Mouse (Mus musculus): ENCODE results near the gene Zfp385a.

GRCm38 (mm10) chr15:103382795-103383406, 43.0 kb upstream of the Zfp385a start:
- TF ChIP-seq CTCF (IDR thresholded peaks at IDR 0.05 in 2 of 3, conservative IDR thresholded peaks at IDR 0.05 in 1 of 3; ENCODE audit: control insufficient read depth in 1 of 3, insufficient read depth in 1 of 3, low read depth in 2 of 3, low read length in 3 of 3, poor library complexity in 1 of 3, severe bottlenecking in 1 of 3), result no peak
- TF ChIP-seq GABPA (IDR thresholded peaks at IDR 0.05; ENCODE audit: low read depth, low read length), result no peak
- TF ChIP-seq POLR2A (IDR thresholded peaks at IDR 0.05; ENCODE audit: control insufficient read depth in 1 of 2, insufficient read depth in 1 of 2, low read depth in 1 of 2, low read length in 2 of 2, poor library complexity in 1 of 2), result no peak
- no peak for TF ChIP-seq USF1 (IDR thresholded peaks at IDR 0.05; ENCODE audit: low read depth, low read length)
- TF ChIP-seq E2F4 (IDR thresholded peaks at IDR 0.05; ENCODE audit: borderline replicate concordance, low read depth, low read length), result no peak
- no peak for TF ChIP-seq HCFC1 (IDR thresholded peaks at IDR 0.05; ENCODE audit: low read depth, low read length)
- no peak for TF ChIP-seq GATA1 (IDR thresholded peaks at IDR 0.05; ENCODE audit: low read depth, low read length)
- TF ChIP-seq USF2 (IDR thresholded peaks at IDR 0.05; ENCODE audit: borderline replicate concordance in 1 of 2, insufficient read depth in 1 of 2, low read depth in 1 of 2, low read length in 2 of 2), result no peak
- TF ChIP-seq RAD21 (IDR thresholded peaks at IDR 0.05; ENCODE audit: low read depth, low read length), result no peak

Data from MEL (cell line).